Mouse (Mus musculus) Muller cell, postnatal 12 days (primary cell): Measurements from ENCODE around the gene Pax2.
"Not testable (repeated sequence)": the region's sequence is repeated elsewhere in the genome, so short reads cannot be mapped to it uniquely, and the experiment has no call there.

ENCODE experiments used
- DNase-seq: peaks from one replicate; pipeline ENCODE4 v3.0.0-alpha.2; 2015; ENCODE audit errors: inconsistent ontology term

Gene Pax2

GRCm38 (mm10) chr19:44835042-44835930, 79.4 kb downstream of the Pax2 start:
- no peak for DNase-seq

DNA sequence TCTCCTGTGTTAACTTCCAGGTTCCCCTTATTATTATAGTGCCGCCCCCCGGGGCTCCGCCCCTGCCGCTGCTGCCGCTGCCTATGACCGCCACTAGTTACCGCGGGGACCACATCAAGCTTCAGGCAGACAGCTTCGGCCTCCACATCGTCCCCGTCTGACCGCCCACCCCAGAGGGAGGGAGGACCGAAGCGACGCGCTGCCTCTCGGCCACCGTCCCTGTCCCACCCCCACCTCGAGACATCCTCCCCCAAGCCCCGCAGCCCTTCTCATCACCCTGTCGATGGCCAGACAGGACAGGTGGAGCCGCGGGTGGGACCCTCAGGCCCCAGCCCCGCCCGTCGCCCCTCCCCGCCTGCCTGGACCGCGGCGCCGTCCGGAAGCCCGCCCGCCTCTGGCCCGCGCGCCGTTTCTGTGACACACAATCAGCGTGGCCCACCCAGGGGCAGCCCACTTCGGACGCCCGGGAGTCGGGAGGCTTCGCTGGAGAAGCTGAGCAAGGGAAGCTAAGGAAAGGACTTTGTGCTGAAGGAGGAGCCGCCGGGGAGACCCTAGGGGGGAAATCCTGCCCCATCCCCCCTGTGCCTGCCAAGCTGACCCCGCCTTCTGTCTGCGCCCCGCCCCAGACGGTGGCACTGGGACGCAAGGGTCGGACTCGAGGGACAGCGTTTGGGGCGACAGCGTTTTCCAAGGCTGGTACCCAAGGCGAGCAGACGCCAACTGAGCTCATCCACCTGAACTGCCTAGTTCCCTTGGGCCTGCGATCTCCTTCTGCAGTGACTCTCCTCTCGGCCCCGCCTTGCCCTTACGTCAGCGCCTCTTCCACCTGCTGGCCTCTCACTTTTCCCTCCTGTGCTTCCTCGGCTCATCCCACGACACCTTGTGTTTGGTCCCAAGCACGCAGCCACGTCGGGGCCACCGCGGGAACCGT, 80.4 kb downstream of the Pax2 start:
- no peak for DNase-seq

GRCm38 (mm10) chr19:44837426-44838205, 81.8 kb downstream of the Pax2 start:
- no peak for DNase-seq

GRCm38 (mm10) chr19:44838321-44838720, 82.5 kb downstream of the Pax2 start:
- no peak for DNase-seq

- DNase-seq: not testable (repeated sequence)
Observed at GRCm38 (mm10) chr19:44842661-44843060, 86.8 kb downstream of the Pax2 start.

GRCm38 (mm10) chr19:44849465-44849864, 93.6 kb downstream of the Pax2 start:
- no peak for DNase-seq

DNA sequence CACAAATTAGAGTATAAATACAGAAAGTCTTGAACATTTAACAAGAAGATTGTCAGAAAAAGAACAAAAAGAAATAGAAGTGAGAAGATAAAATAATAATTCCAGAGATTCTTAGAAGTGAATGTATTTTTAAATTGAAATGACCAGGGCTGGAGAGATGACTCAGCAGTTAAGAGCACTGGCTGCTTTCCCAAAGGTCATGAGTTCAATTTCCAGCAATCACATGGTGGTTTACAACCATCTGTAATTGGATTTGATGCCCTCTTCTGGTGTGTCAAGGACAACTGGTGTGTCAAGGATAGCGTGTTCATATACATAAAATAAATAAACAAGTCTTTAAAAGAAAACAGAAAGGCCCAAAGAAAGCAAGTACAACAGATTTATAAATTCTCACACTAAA, 102.8 kb downstream of the Pax2 start:
- no peak for DNase-seq

GRCm38 (mm10) chr19:44868766-44869165, 112.9 kb downstream of the Pax2 start:
- no peak for DNase-seq

DNA sequence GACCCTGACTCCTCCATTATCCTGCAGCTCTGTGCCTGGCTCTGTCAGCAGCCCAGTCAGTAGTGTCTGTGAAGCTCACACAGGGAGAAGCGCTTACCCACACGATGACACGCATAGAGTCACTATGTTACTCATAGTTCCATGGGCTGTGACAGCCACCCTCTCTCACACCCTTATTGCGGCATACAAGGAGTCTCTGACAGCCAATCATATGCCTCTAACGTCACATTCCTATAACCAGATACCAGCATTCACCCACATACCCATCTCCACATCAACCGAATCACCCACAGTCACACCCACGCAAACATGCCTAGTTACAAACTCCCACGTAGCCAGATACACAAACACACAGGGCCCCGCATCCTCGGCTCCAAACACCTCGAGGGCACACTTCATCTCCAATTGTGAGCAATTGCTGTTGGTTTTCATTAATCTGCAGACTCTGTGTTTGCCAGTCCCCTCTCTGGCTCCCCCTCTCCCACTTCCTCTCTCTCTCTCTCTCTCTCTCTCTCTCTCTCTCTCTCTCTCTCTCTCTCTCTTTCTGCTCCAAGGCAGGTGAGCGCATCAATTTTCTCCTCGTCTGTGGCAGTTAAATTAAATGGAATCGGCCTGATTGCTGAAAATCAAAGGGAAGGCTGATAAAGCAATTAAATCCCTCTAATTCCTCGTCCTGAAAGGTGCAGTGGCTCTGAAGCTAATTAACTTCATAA, 118.5 kb downstream of the Pax2 start:
- no peak for DNase-seq

GRCm38 (mm10) chr19:44874928-44875327, 119.1 kb downstream of the Pax2 start:
- DNase-seq: no peak

- DNase-seq: no peak
Observed at GRCm38 (mm10) chr19:44875718-44876117, 119.9 kb downstream of the Pax2 start.

DNA sequence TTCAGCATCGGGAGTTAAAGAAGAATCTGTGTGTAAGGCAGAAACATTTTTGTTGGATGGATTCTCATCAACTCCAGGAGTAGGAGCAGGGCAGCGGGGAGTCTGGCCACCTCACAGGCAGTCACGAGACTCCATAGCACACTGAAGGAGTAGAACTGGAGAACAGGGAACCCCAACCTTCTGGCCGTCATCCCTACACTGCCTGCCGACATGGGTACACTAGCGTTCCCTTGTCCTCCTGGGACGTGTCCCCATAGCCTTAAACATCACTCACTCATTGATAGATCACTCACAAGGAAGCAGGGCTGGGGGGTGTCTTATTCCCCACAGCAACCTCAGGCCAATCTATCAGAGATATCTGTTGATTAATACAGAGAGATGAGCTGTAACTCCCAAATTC, 120.7 kb downstream of the Pax2 start:
- DNase-seq: no peak

DNA sequence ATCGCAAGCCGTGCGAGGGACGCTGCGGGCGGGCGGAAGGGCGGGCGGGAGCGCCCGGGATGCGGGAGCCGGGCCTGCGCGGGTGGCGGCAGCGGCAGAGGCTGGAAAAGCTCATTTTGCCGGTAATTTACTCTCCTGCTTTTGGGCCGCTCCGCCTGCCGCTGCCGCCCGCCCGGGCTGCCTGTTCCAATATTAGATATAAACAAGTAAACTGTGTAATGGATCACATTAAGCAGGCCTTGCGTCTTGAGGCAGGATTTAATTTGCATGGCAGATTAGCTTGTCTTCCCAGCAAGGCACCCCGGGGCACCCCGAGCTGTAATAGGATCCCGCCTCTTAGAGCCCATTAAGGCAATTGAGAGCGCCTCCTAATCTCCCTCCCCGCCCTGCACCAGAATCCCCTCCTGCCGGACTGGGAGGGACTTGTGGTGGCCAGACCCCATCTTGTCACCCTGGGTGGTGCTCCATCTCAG, 126.7 kb downstream of the Pax2 start:
- DNase-seq: peak; percentile 63

DNA sequence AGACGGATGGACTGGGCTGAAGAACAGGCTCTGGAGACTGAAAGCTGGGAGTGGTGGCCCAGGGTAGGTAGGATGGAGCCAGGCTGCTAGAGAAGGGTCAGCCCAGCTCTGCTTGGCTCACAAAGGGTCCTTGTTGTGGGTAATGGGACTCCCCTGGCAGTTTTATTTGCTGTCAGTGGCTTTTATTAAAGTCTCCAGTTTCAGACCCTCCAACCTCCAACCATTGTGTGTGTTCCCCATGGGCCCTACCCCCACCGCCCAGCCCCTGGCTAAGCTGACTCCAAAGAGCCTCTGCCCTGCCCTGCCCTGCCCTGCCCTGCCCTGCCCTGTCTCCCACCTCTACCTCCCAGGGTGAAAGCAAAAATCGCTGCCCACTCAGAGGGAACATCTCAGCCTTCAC, 128.5 kb downstream of the Pax2 start:
- no peak for DNase-seq

DNA sequence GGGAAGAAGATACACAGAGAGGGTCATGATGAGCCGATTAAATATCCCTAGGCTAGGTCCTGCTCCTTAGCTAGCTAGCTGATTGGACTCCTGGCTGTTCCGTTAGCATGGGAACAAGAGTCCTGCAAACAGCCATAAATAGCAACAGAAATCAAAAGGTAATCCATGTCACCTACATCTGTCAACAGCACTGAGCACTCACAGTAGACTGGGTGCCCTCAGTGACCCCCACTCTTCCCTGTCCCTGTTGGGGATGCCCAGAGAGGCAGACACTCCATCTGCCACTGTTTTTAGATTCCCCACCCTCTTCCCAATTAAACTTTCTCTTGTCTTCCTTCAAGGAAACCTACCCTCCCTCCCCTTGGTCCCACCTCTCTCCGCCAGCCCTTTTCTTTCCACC, 130.6 kb downstream of the Pax2 start:
- DNase-seq: no peak
